Mouse (Mus musculus) G1E (cell line): ENCODE results near the gene Ppp1r18. TPM values are rescaled to one million over a fixed set of nuclear protein-coding genes. Genes with fewer than 3 reads are reported as not detected.
A peak's percentile ranks its signal among the peaks of the same experiment; 100 is the strongest.

Experiments used
- ATAC-seq: 2 replicates; pipeline ENCODE4 v1.8.0; 2016; ENCODE audit warnings: mild to moderate bottlenecking; ENCODE audit not compliant: insufficient number of reproducible peaks, poor library complexity, low FRiP score, severe bottlenecking; ENCODE audit errors: extremely low read depth
- DNase-seq: peaks from one replicate; pipeline ENCODE4 v3.0.0; 2012; ENCODE audit warnings: low spot score
- H3K27me3 ChIP-seq: 2 replicates; pipeline ENCODE4 v1.6.1; 2012; ENCODE audit warnings: mild to moderate bottlenecking, low read length, inconsistent platforms; ENCODE audit not compliant: insufficient read depth
- H3K36me3 ChIP-seq: replicated peaks from 2 replicates; pipeline ENCODE3; 2012; ENCODE audit warnings: mild to moderate bottlenecking, inconsistent platforms
- H3K4me1 ChIP-seq: 2 replicates; pipeline ENCODE4 v1.6.1; 2012; ENCODE audit warnings: low read depth, low read length, inconsistent platforms, mixed read lengths; ENCODE audit not compliant: insufficient read depth
- H3K4me3 ChIP-seq: 2 replicates; pipeline ENCODE4 v1.5.1; 2012; ENCODE audit warnings: low read depth, mild to moderate bottlenecking, inconsistent platforms, low read length, moderate library complexity, mixed read lengths
- H3K9me3 ChIP-seq: replicated peaks from 2 replicates; pipeline ENCODE4 v1.6.1; 2012; ENCODE audit warnings: inconsistent platforms
- CTCF ChIP-seq: IDR thresholded peaks from 2 replicates; pipeline ENCODE4 v1.5.1; 2012; ENCODE audit warnings: low read depth, low read length, inconsistent platforms, mixed read lengths
- GATA1 ChIP-seq: IDR thresholded peaks from 2 replicates; pipeline ENCODE4 v1.6.1; 2012; ENCODE audit warnings: borderline replicate concordance, low read length, inconsistent platforms, mixed read lengths
- GATA2 ChIP-seq: IDR thresholded peaks from 2 replicates; pipeline ENCODE4 v1.6.1; 2012; ENCODE audit warnings: low read depth, low read length, inconsistent platforms, borderline replicate concordance
- POLR2AphosphoS5 ChIP-seq: IDR thresholded peaks from 2 replicates; pipeline ENCODE4 v1.6.1; 2012; ENCODE audit warnings: low read depth, low read length, inconsistent platforms; ENCODE audit not compliant: insufficient replicate concordance
- TAL1 ChIP-seq: conservative IDR thresholded peaks from 2 replicates; pipeline ENCODE4 v1.6.1; 2012; ENCODE audit warnings: low read depth, low read length, inconsistent platforms, mixed read lengths
- polyA plus RNA-seq: library from polyadenylated mRNA; stranded (reverse); fragments of >175 nt; gene quantifications from 2 replicates; pipeline ENCODE4 v1.2.3, GENCODE M21; 2012
- total RNA-seq, 2 experiments: library from RNA; stranded (forward) in 1 of 2; stranded (reverse) in 1 of 2; fragments of 200-1000 nt in 1 of 2; fragments of >200 nt in 1 of 2; fragmentation: Nextera tagmentation in 1 of 2; gene quantifications; 2 replicates each; pipeline ENCODE4 v1.2.3; 2014 to 2017

The Ppp1r18 gene
- total and polyA plus RNA-seq, 3 experiments = 31.1 to 103 (median 61.9) TPM

- H3K4me1 ChIP-seq = peaks cover 52% of the 10 kb centered on the region
- H3K27me3 ChIP-seq = no peaks in the 10 kb centered on the region
- DNase-seq (no peak), ATAC-seq (no peak)
- no peak for TF ChIP-seq TAL1
- TF ChIP-seq GATA1 = no peak
- TF ChIP-seq POLR2AphosphoS5 = no peak
- TF ChIP-seq CTCF = no peak
- no peak for TF ChIP-seq GATA2
- H3K4me3 ChIP-seq = peak overlapping the region; percentile 79; the same call in 1 of the 2 replicates
- no peaks in the 10 kb centered on the region for H3K9me3 ChIP-seq
- peaks cover 60% of the 10 kb centered on the region for H3K36me3 ChIP-seq
Measured at GRCm38 (mm10) chr17:35914975-35915374, 49.6 kb downstream of the Ppp1r18 start.

- peak overlapping the region; percentile 79 for H3K4me3 ChIP-seq
- ATAC-seq = 0 out of 2 replicates have a peak, but pooled peaks have one; percentile 5
Measured at GRCm38 (mm10) chr17:35915538-35916296, 50.3 kb downstream of the Ppp1r18 start.

GRCm38 (mm10) chr17:35916297-35917142, 51.1 kb downstream of the Ppp1r18 start, which contains the start of the genes Mrps18b and Ppp1r10:
Gene Mrps18b, minus strand, starts transcription at chr17:35916389.
Gene Ppp1r10, plus strand, starts transcription at chr17:35916434.
- peaks cover 56% of the 10 kb centered on the region for H3K4me1 ChIP-seq

More at GRCm38 (mm10) chr17:35915538-35916296, 50.3 kb downstream of the Ppp1r18 start:
- H3K9me3 ChIP-seq = no peaks in the 10 kb centered on the region
- peak; percentile 34 for DNase-seq
- TF ChIP-seq GATA2 = no peak
- peaks cover 56% of the 10 kb centered on the region for H3K4me1 ChIP-seq
- no peaks in the 10 kb centered on the region for H3K27me3 ChIP-seq
- peaks cover 57% of the 10 kb centered on the region for H3K36me3 ChIP-seq

GRCm38 (mm10) chr17:35917143-35917462, 51.7 kb downstream of the Ppp1r18 start:
- H3K9me3 ChIP-seq = no peaks in the 10 kb centered on the region
- H3K4me3 ChIP-seq = peak overlapping the region; percentile 79
- DNase-seq (no peak), ATAC-seq (no peak)
- H3K36me3 ChIP-seq = peaks cover 52% of the 10 kb centered on the region
- H3K27me3 ChIP-seq = no peaks in the 10 kb centered on the region
- TF ChIP-seq POLR2AphosphoS5 (peak; percentile 79; the same call in 1 of the 2 replicates), CTCF (no peak)
- peaks cover 59% of the 10 kb centered on the region for H3K4me1 ChIP-seq

More at GRCm38 (mm10) chr17:35916297-35917142, 51.1 kb downstream of the Ppp1r18 start, which contains the start of the genes Mrps18b and Ppp1r10:
- H3K9me3 ChIP-seq = no peaks in the 10 kb centered on the region
- peak; percentile 80 for ATAC-seq
- H3K27me3 ChIP-seq = no peaks in the 10 kb centered on the region
- DNase-seq = peak; percentile 91
- peak within 1 kb of the TSS; percentile 79 for H3K4me3 ChIP-seq
- peaks cover 55% of the 10 kb centered on the region for H3K36me3 ChIP-seq
- TF ChIP-seq GATA2 (no peak), POLR2AphosphoS5 (peak; percentile 98), CTCF (no peak), TAL1 (no peak), GATA1 (no peak)

DNA sequence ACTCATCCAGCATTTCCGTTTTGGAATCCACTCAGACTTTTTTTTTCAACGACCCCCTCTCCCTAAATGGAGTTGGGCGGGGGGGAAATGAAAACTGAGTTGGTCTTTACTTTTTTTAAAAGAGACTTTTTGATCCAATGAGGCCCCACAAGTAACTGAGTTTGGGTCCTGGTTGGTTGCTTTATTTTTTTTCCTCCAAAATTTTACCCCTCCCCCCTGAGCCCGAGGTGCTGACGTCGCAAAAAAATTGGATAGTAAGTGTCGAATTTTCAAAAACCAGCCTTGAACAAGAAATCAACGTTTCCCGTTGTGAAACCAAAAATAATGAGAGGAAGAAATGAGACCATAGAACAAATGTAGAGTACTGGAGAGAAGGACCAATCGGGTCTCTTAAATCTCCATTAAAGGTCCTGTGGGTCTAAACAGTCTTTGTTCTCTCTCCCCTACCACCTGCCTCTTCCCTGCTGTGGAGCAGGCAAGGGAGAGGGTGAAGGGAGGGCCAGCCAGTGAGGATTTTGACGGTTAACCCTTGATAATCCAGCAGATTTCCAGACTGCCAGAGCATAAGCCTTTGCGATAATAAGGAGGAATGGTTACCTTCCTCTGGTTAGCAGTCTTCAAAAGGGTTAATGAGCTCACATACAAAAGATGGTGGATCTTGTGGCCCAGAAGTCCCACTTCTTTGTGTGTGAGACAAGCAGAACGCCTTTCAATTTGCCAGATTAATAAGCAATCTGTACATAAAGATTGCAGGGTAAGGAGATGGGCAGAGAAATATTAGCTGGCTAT, 52.3 kb downstream of the Ppp1r18 start:
- ATAC-seq = no peak
- Histone ChIP-seq H3K4me1 (peaks cover 59% of the 10 kb centered on the region), H3K9me3 (no peaks in the 10 kb centered on the region), H3K36me3 (peaks cover 52% of the 10 kb centered on the region), H3K27me3 (no peaks in the 10 kb centered on the region), H3K4me3 (peak overlapping the region; percentile 79)
- no peak for DNase-seq
- TF ChIP-seq CTCF = no peak
- no peak for TF ChIP-seq GATA1
- TF ChIP-seq POLR2AphosphoS5 = peak; percentile 90; the same call in 1 of the 2 replicates
- no peak for TF ChIP-seq GATA2
- no peak for TF ChIP-seq TAL1
